Mouse (Mus musculus) G1E (cell line): Measurements from ENCODE around the gene Rnf10. TPM values are rescaled to one million over a fixed set of nuclear protein-coding genes. Genes with fewer than 3 reads are reported as not detected.
A peak's percentile ranks its signal among the peaks of the same experiment; 100 is the strongest.

Experiments used
- ATAC-seq: 2 replicates; pipeline ENCODE4 v1.8.0; 2016; ENCODE audit warnings: mild to moderate bottlenecking; ENCODE audit not compliant: insufficient number of reproducible peaks, poor library complexity, low FRiP score, severe bottlenecking; ENCODE audit errors: extremely low read depth
- DNase-seq: peaks from one replicate; pipeline ENCODE4 v3.0.0; 2012; ENCODE audit warnings: low spot score
- H3K27me3 ChIP-seq: 2 replicates; pipeline ENCODE4 v1.6.1; 2012; ENCODE audit warnings: mild to moderate bottlenecking, low read length, inconsistent platforms; ENCODE audit not compliant: insufficient read depth
- H3K36me3 ChIP-seq: replicated peaks from 2 replicates; pipeline ENCODE3; 2012; ENCODE audit warnings: mild to moderate bottlenecking, inconsistent platforms
- H3K4me1 ChIP-seq: 2 replicates; pipeline ENCODE4 v1.6.1; 2012; ENCODE audit warnings: low read depth, low read length, inconsistent platforms, mixed read lengths; ENCODE audit not compliant: insufficient read depth
- H3K4me3 ChIP-seq: 2 replicates; pipeline ENCODE4 v1.5.1; 2012; ENCODE audit warnings: low read depth, mild to moderate bottlenecking, inconsistent platforms, low read length, moderate library complexity, mixed read lengths
- H3K9me3 ChIP-seq: replicated peaks from 2 replicates; pipeline ENCODE4 v1.6.1; 2012; ENCODE audit warnings: inconsistent platforms
- CTCF ChIP-seq: IDR thresholded peaks from 2 replicates; pipeline ENCODE4 v1.5.1; 2012; ENCODE audit warnings: low read depth, low read length, inconsistent platforms, mixed read lengths
- GATA1 ChIP-seq: IDR thresholded peaks from 2 replicates; pipeline ENCODE4 v1.6.1; 2012; ENCODE audit warnings: borderline replicate concordance, low read length, inconsistent platforms, mixed read lengths
- GATA2 ChIP-seq: IDR thresholded peaks from 2 replicates; pipeline ENCODE4 v1.6.1; 2012; ENCODE audit warnings: low read depth, low read length, inconsistent platforms, borderline replicate concordance
- POLR2AphosphoS5 ChIP-seq: IDR thresholded peaks from 2 replicates; pipeline ENCODE4 v1.6.1; 2012; ENCODE audit warnings: low read depth, low read length, inconsistent platforms; ENCODE audit not compliant: insufficient replicate concordance
- TAL1 ChIP-seq: conservative IDR thresholded peaks from 2 replicates; pipeline ENCODE4 v1.6.1; 2012; ENCODE audit warnings: low read depth, low read length, inconsistent platforms, mixed read lengths
- polyA plus RNA-seq: library from polyadenylated mRNA; stranded (reverse); fragments of >175 nt; gene quantifications from 2 replicates; pipeline ENCODE4 v1.2.3, GENCODE M21; 2012
- total RNA-seq, 2 experiments: library from RNA; stranded (forward) in 1 of 2; stranded (reverse) in 1 of 2; fragments of 200-1000 nt in 1 of 2; fragments of >200 nt in 1 of 2; fragmentation: Nextera tagmentation in 1 of 2; gene quantifications; 2 replicates each; pipeline ENCODE4 v1.2.3; 2014 to 2017

Gene Rnf10
- 59.7 and 87.3 TPM in 2 replicates for total RNA-seq (2014; fragmentation: Nextera tagmentation)
- total RNA-seq (2017), result 56.9 and 57.3 TPM in 2 replicates
- polyA plus RNA-seq, result 201 and 202 TPM in 2 replicates

GRCm38 (mm10) chr5:115272812-115273548, at the start of gene Rnf10:
Gene Rnf10, minus strand, starts transcription at chr5:115272898.
- H3K4me3 ChIP-seq, result peak within 1 kb of the TSS; percentile 87
- DNase-seq, result peak; percentile 82
- H3K27me3 ChIP-seq, result no peaks in the 10 kb centered on the region
- TF ChIP-seq GATA1 (no peak), POLR2AphosphoS5 (no peak), CTCF (no peak), GATA2 (no peak), TAL1 (no peak)
- peaks cover 29% of the 10 kb centered on the region for H3K36me3 ChIP-seq
- peaks cover 56% of the 10 kb centered on the region for H3K4me1 ChIP-seq
- ATAC-seq, result peak; percentile 74
- H3K9me3 ChIP-seq, result peaks cover 3% of the 10 kb centered on the region; the same call in 1 of the 2 replicates

- peaks cover 35% of the 10 kb centered on the region for H3K4me1 ChIP-seq
- TF ChIP-seq GATA1 (no peak), GATA2 (no peak), CTCF (no peak), POLR2AphosphoS5 (no peak), TAL1 (no peak)
- H3K4me3 ChIP-seq, result peak overlapping the region; percentile 70
- H3K36me3 ChIP-seq, result peaks cover 6% of the 10 kb centered on the region
- no peaks in the 10 kb centered on the region for H3K9me3 ChIP-seq
- ATAC-seq (peak; percentile 57), DNase-seq (peak; percentile 81)
- H3K27me3 ChIP-seq, result no peaks in the 10 kb centered on the region
Measured at GRCm38 (mm10) chr5:115319004-115319940, 46.6 kb upstream of the Rnf10 start.

DNA sequence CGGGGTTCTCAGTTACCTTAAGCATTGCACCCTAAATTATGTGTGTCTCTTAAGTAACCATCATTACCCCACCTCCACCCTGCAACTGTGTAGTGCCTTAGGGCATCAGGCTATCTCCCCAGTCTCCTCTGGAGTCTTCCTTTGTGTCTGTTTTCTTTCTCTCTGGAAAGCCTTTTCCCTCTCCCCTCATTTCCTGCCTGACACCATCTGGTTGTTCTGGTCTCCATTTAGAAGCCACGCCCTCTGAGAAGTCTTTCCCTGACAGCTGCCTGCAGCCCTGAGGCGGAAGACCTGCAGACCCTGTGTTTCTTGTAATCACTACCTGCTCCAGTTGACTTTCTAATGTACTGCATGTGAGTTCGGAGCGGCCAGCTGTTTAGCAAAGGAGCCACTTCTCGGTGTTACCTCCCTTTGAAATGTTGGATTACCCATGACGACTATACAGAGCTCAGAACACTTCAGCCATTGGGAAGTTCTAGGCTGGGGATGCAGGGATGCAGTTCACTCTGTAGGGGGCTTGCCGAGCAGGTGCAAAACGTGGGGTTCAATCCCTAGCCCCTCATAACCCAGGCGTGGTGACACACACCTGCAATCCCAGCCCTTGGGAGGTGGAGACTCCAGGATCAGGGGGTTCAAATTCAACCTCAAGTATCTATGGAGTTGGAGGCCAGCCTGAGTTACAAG, 45.1 kb upstream of the Rnf10 start:
- DNase-seq (no peak), ATAC-seq (no peak)
- H3K4me3 ChIP-seq, result peak overlapping the region; percentile 33; the same call in 1 of the 2 replicates
- H3K4me1 ChIP-seq, result peaks cover 48% of the 10 kb centered on the region
- H3K36me3 ChIP-seq, result no peaks in the 10 kb centered on the region
- TF ChIP-seq GATA1, result no peak
- TF ChIP-seq TAL1, result no peak
- TF ChIP-seq CTCF, result no peak
- H3K27me3 ChIP-seq, result no peaks in the 10 kb centered on the region
- H3K9me3 ChIP-seq, result no peaks in the 10 kb centered on the region

- TF ChIP-seq POLR2AphosphoS5 (no peak), GATA1 (no peak), CTCF (no peak), GATA2 (no peak), TAL1 (no peak)
- no peak for DNase-seq
Measured at GRCm38 (mm10) chr5:115316968-115317644, 44.4 kb upstream of the Rnf10 start.

DNA sequence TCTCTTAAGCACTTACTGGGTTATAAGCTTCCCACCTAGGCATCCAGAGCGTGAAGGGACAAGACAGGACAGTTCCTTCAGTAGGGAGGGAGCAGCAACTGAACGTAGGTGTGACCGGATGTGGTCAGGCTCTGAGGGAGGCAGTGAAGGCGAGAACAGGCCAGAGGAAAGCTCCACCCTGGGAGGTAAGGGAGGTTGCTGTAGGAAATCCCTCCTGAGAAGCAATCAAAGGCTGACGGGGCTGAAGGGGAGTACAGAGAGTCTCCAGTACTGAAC, 40.9 kb upstream of the Rnf10 start:
- H3K27me3 ChIP-seq, result peaks cover 5% of the 10 kb centered on the region; the same call in 1 of the 2 replicates
- peaks cover 7% of the 10 kb centered on the region for H3K36me3 ChIP-seq
- H3K4me3 ChIP-seq, result no peak overlapping the region; the same call in 1 of the 2 replicates
- peak; percentile 8; the same call in 1 of the 2 replicates for ATAC-seq
- no peak for DNase-seq
- TF ChIP-seq TAL1, result no peak
- TF ChIP-seq GATA2, result no peak
- TF ChIP-seq GATA1, result no peak
- TF ChIP-seq POLR2AphosphoS5, result no peak
- no peak for TF ChIP-seq CTCF
- no peaks in the 10 kb centered on the region for H3K9me3 ChIP-seq
- peaks cover 37% of the 10 kb centered on the region for H3K4me1 ChIP-seq

More at GRCm38 (mm10) chr5:115316968-115317644, 44.4 kb upstream of the Rnf10 start:
- Histone ChIP-seq H3K9me3 (no peaks in the 10 kb centered on the region), H3K4me3 (peak overlapping the region; percentile 30; the same call in 1 of the 2 replicates), H3K4me1 (peaks cover 54% of the 10 kb centered on the region), H3K36me3 (no peaks in the 10 kb centered on the region), H3K27me3 (no peaks in the 10 kb centered on the region)
- 0 out of 2 replicates have a peak, but pooled peaks have one; percentile 23 for ATAC-seq
